Mouse (Mus musculus) monocyte, adult 2 months (primary cell): ENCODE measurements around the gene Astl.

Experiments
- DNase-seq, 2 experiments: peaks; one replicate each; pipeline ENCODE4 v3.0.0; 2022; ENCODE audit warnings: low spot score in 2 of 2, low read depth in 1 of 2

The Astl gene

DNA sequence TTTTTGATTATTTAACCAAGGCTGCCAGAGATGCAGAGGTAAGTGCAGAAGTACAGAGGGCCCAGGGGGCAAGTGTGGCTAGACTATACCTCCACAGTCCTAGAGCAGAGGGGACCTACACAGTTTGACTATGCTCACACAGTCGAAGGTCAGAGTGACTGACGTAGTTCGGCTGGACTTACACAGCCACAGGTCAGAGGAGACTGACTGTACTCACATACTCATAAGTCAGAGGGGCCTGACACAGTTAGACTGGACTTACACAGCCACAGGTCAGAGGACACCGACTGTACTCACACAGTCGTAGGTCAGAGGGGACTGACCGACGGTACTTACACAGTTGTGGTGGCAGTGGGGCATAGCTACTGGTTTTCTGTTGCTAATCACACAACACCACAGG lies 60.3 kb downstream of the Astl start:
- no peak for DNase-seq
